Mouse (Mus musculus): ENCODE measurements at regions not wholly inside any gene's neighbourhood (a gene's known extent, or its start where the extent isn't known, plus 50 kb on each side); places are given as distances from the start of the nearest gene placed in this dataset.

DNA sequence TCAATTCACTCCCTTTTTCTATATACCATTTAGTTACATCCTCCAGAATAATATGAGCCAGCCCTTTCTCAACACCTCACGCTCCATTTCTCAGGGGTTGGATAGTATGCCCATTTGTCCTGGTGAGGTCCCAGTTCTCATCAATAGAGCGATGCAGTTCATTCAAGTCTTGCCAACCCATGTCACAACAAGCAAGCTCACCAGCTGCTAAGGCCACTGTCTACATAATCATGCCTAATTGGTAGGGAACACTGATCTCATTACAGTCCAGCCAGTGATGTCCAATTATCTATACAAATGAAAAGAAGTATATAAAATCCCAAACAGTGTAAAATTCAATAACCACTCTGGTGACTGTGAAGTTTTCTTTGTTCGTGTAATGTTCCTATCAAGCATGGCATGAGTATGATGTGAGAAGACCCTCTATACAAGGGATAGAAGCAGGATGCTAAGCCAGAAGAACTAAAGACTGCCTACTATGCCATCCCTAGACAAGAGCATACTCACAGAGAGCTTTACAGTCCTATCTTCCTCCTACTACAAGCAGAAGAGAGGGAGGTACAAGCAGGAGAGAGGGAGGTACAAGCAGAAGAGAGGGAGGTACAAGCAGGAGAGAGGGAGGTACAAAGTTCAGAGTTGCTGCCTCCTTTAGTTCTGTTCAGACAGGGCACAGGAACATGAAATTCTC lies 269.6 kb upstream of the Lmcd1 start:
- WGBS = 76% methylated on average over 3 of the region's 3 CpGs

GRCm38 (mm10) chr6:112026261-112027205 lies 247.0 kb upstream of the Lmcd1 start:
- Histone ChIP-seq H3K4me3 (replicated peaks; ENCODE audit: control insufficient read depth, low read depth, low read length) (no peak overlapping the region), H3K4me1 (ENCODE audit: control insufficient read depth, insufficient read depth, low read length) (no peaks in the 10 kb centered on the region), H3K27ac (ENCODE audit: control insufficient read depth, insufficient read depth, low read depth, low read length, poor library complexity) (no peak overlapping the region)
- TF ChIP-seq POLR2A (IDR thresholded peaks at IDR 0.05; ENCODE audit: borderline replicate concordance, control insufficient read depth, low read depth, low read length) (no peak), CTCF (IDR thresholded peaks at IDR 0.05; ENCODE audit: control insufficient read depth, insufficient read depth, low read length) (no peak)
- 31% methylated on average over 1 of the region's 1 CpGs for WGBS

More for the DNA sequence above, 269.6 kb upstream of the Lmcd1 start:
- TF ChIP-seq CTCF (IDR thresholded peaks at IDR 0.05; ENCODE audit: control insufficient read depth, insufficient read depth, low read length) = no peak
- no peaks in the 10 kb centered on the region for H3K4me1 ChIP-seq (ENCODE audit: control insufficient read depth, insufficient read depth, low read length)
- H3K27ac ChIP-seq (ENCODE audit: control insufficient read depth, insufficient read depth, low read depth, low read length, poor library complexity) = no peak overlapping the region
- H3K4me3 ChIP-seq (replicated peaks; ENCODE audit: control insufficient read depth, low read depth, low read length) = no peak overlapping the region

DNA sequence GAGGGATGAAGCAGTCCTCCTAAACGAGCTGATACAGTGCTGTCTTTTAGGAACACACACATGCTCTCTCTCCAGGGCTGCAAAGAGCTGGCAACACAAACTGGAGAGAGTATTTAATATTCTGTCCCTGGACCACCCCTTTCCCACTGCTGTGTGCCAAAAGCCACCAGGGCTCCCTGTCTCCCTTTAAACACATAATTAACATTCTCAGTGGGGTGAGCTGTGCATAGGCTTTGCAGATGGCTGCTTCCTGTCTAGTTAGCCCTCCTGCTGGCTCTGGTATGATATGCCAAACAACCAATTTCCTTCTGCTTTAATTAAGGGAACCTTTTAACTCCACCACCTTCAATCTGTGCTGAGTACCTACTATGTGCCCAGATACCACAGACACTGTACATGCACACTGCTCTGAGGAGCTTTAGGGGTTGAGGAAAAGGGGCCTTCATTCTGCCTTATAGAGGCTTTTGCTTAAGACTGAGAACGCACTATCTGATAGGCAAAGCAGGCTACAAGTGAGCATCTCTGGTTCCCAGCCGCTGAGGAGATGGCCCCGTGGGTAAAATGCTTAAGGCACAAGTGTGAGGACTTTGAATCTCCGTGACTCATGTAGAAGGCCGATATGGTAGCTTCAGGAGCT lies 222.9 kb upstream of the Lmcd1 start:
- 75% methylated on average over 6 of the region's 6 CpGs for WGBS
- H3K4me1 ChIP-seq (ENCODE audit: control insufficient read depth, insufficient read depth, low read length) = no peaks in the 10 kb centered on the region
- H3K27ac ChIP-seq (ENCODE audit: control insufficient read depth, insufficient read depth, low read depth, low read length, poor library complexity) = no peak overlapping the region
- TF ChIP-seq CTCF (IDR thresholded peaks at IDR 0.05; ENCODE audit: control insufficient read depth, insufficient read depth, low read length) (no peak), POLR2A (IDR thresholded peaks at IDR 0.05; ENCODE audit: borderline replicate concordance, control insufficient read depth, low read depth, low read length) (no peak)
- H3K4me3 ChIP-seq (replicated peaks; ENCODE audit: control insufficient read depth, low read depth, low read length) = no peak overlapping the region

- Histone ChIP-seq H3K4me3 (replicated peaks; ENCODE audit: control insufficient read depth, low read depth, low read length) (no peak overlapping the region), H3K27ac (ENCODE audit: control insufficient read depth, insufficient read depth, low read depth, low read length, poor library complexity) (no peak overlapping the region), H3K4me1 (ENCODE audit: control insufficient read depth, insufficient read depth, low read length) (no peaks in the 10 kb centered on the region)
- 84% methylated on average over 6 of the region's 6 CpGs for WGBS
- no peak for TF ChIP-seq CTCF (IDR thresholded peaks at IDR 0.05; ENCODE audit: control insufficient read depth, insufficient read depth, low read length)
- TF ChIP-seq POLR2A (IDR thresholded peaks at IDR 0.05; ENCODE audit: borderline replicate concordance, control insufficient read depth, low read depth, low read length) = no peak
Observed at GRCm38 (mm10) chr6:112052193-112052592, 221.4 kb upstream of the Lmcd1 start.

- TF ChIP-seq CTCF (IDR thresholded peaks at IDR 0.05; ENCODE audit: control insufficient read depth, insufficient read depth, low read length) = no peak
- WGBS = 22% methylated on average over 1 of the region's 1 CpGs
- no peak overlapping the region for H3K4me3 ChIP-seq (replicated peaks; ENCODE audit: control insufficient read depth, low read depth, low read length)
- no peaks in the 10 kb centered on the region for H3K4me1 ChIP-seq (ENCODE audit: control insufficient read depth, insufficient read depth, low read length)
- no peak overlapping the region for H3K27ac ChIP-seq (ENCODE audit: control insufficient read depth, insufficient read depth, low read depth, low read length, poor library complexity)
Observed at GRCm38 (mm10) chr6:112057895-112058294, 215.7 kb upstream of the Lmcd1 start.

GRCm38 (mm10) chr6:112062956-112063355 lies 210.6 kb upstream of the Lmcd1 start:
- 51% methylated on average over 3 of the region's 3 CpGs for WGBS

DNA sequence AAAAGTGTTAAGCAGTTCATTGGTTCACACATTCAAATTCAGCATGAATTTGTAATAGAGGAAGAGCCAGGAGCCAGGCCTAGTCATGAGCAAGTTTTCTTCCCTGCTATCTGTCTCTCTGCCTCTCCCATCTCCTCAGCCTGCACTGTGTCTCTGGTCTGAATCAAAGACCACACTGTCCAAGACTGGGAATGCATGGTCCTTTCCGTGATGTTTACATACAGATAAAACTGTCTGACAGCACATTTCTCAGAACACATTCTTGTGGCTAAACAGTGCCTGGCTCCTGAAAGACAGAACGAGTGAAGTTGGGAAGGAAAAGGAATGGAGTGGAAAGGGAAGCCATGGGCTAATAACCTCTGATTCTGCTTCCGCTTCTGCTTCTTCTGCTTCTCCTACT lies 183.0 kb upstream of the Lmcd1 start:
- Histone ChIP-seq H3K27ac (ENCODE audit: control insufficient read depth, insufficient read depth, low read depth, low read length, poor library complexity) (no peak overlapping the region), H3K4me1 (ENCODE audit: control insufficient read depth, insufficient read depth, low read length) (no peaks in the 10 kb centered on the region), H3K4me3 (replicated peaks; ENCODE audit: control insufficient read depth, low read depth, low read length) (no peak overlapping the region)
- TF ChIP-seq CTCF (IDR thresholded peaks at IDR 0.05; ENCODE audit: control insufficient read depth, insufficient read depth, low read length) (no peak), POLR2A (IDR thresholded peaks at IDR 0.05; ENCODE audit: borderline replicate concordance, control insufficient read depth, low read depth, low read length) (no peak)
- 70% methylated on average over 3 of the region's 3 CpGs for WGBS

More at GRCm38 (mm10) chr6:112062956-112063355, 210.6 kb upstream of the Lmcd1 start:
- Histone ChIP-seq H3K27ac (ENCODE audit: control insufficient read depth, insufficient read depth, low read depth, low read length, poor library complexity) (no peak overlapping the region), H3K4me3 (replicated peaks; ENCODE audit: control insufficient read depth, low read depth, low read length) (no peak overlapping the region), H3K4me1 (ENCODE audit: control insufficient read depth, insufficient read depth, low read length) (no peaks in the 10 kb centered on the region)
- TF ChIP-seq CTCF (IDR thresholded peaks at IDR 0.05; ENCODE audit: control insufficient read depth, insufficient read depth, low read length) (no peak), POLR2A (IDR thresholded peaks at IDR 0.05; ENCODE audit: borderline replicate concordance, control insufficient read depth, low read depth, low read length) (no peak)

DNA sequence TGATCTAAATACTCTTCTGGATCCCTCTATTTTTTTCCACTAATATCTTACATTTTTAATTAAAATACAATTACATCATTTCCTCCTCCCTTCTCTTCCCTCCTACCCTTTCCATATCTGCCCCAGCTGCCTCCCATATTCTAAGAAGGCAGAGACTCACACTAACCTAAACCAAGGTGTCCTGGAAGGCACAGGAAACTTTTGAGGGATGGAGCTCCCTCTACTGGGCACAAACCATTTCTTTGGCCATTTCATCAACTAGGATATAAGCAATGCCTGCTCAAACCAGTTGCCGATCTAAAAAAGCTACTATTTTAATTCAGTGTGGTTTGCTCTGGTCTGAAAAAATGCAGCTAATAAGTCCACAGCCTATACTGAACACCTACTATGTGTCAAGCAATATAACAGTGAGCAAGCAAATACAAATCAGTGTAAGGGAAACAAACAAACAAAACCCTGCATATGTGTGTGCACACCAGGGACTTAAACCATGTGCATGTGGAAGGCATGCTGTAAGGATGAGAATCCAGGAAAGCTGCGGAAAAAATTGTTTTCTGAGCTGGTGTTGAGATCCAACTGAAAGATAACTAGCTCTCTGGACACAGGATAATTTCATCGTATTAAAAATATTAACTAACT lies 182.3 kb upstream of the Lmcd1 start:
- Histone ChIP-seq H3K4me1 (ENCODE audit: control insufficient read depth, insufficient read depth, low read length) (no peaks in the 10 kb centered on the region), H3K27ac (ENCODE audit: control insufficient read depth, insufficient read depth, low read depth, low read length, poor library complexity) (no peak overlapping the region), H3K4me3 (replicated peaks; ENCODE audit: control insufficient read depth, low read depth, low read length) (no peak overlapping the region)
- 64% methylated on average over 3 of the region's 3 CpGs for WGBS
- no peak for TF ChIP-seq POLR2A (IDR thresholded peaks at IDR 0.05; ENCODE audit: borderline replicate concordance, control insufficient read depth, low read depth, low read length)
- TF ChIP-seq CTCF (IDR thresholded peaks at IDR 0.05; ENCODE audit: control insufficient read depth, insufficient read depth, low read length) = no peak
